Mouse (Mus musculus): ENCODE measurements around the gene Pcyt1a. TPM values are rescaled to one million over a fixed set of nuclear protein-coding genes. Genes with fewer than 3 reads are reported as not detected.

The Pcyt1a gene
- total and polyA plus RNA-seq, 3 experiments, result 50.2 to 104 (median 101) TPM

- TF ChIP-seq GATA1 (IDR thresholded peaks at IDR 0.05; ENCODE audit: borderline replicate concordance, low read length) (no peak), POLR2AphosphoS5 (IDR thresholded peaks at IDR 0.05; ENCODE audit: insufficient replicate concordance, low read depth, low read length) (no peak), GATA2 (IDR thresholded peaks at IDR 0.05; ENCODE audit: borderline replicate concordance, low read depth, low read length) (no peak), TAL1 (conservative IDR thresholded peaks at IDR 0.05; ENCODE audit: low read depth, low read length) (no peak), CTCF (IDR thresholded peaks at IDR 0.05; ENCODE audit: low read depth, low read length) (no peak)
- Histone ChIP-seq H3K36me3 (replicated peaks) (no peaks in the 10 kb centered on the region), H3K9me3 (replicated peaks) (peaks cover 3% of the 10 kb centered on the region; the same call in 1 of the 2 replicates), H3K27me3 (ENCODE audit: insufficient read depth, low read length) (no peaks in the 10 kb centered on the region), H3K4me1 (ENCODE audit: insufficient read depth, low read depth, low read length) (peaks cover 98% of the 10 kb centered on the region), H3K4me3 (ENCODE audit: low read depth, low read length) (no peak overlapping the region)
- no peak for ATAC-seq (ENCODE audit: extremely low read depth, insufficient number of reproducible peaks, low FRiP score, poor library complexity, severe bottlenecking)
- DNase-seq (ENCODE audit: low spot score), result no peak
These were observed 87.2 kb downstream of the Pcyt1a start for GRCm38 (mm10) chr16:32517785-32518481.

GRCm38 (mm10) chr16:32519656-32520371, 89.1 kb downstream of the Pcyt1a start:
- Histone ChIP-seq H3K4me1 (ENCODE audit: insufficient read depth, low read depth, low read length) (peaks cover 96% of the 10 kb centered on the region), H3K36me3 (replicated peaks) (no peaks in the 10 kb centered on the region), H3K27me3 (ENCODE audit: insufficient read depth, low read length) (no peaks in the 10 kb centered on the region), H3K9me3 (replicated peaks) (no peaks in the 10 kb centered on the region), H3K4me3 (ENCODE audit: low read depth, low read length) (peak overlapping the region; percentile 64; the same call in 1 of the 2 replicates)
- TF ChIP-seq CTCF (IDR thresholded peaks at IDR 0.05; ENCODE audit: low read depth, low read length) (no peak), POLR2AphosphoS5 (IDR thresholded peaks at IDR 0.05; ENCODE audit: insufficient replicate concordance, low read depth, low read length) (no peak), TAL1 (conservative IDR thresholded peaks at IDR 0.05; ENCODE audit: low read depth, low read length) (no peak), GATA2 (IDR thresholded peaks at IDR 0.05; ENCODE audit: borderline replicate concordance, low read depth, low read length) (no peak), GATA1 (IDR thresholded peaks at IDR 0.05; ENCODE audit: borderline replicate concordance, low read length) (no peak)
- ATAC-seq (ENCODE audit: extremely low read depth, insufficient number of reproducible peaks, low FRiP score, poor library complexity, severe bottlenecking), result no peak
- no peak for DNase-seq (ENCODE audit: low spot score)

DNA sequence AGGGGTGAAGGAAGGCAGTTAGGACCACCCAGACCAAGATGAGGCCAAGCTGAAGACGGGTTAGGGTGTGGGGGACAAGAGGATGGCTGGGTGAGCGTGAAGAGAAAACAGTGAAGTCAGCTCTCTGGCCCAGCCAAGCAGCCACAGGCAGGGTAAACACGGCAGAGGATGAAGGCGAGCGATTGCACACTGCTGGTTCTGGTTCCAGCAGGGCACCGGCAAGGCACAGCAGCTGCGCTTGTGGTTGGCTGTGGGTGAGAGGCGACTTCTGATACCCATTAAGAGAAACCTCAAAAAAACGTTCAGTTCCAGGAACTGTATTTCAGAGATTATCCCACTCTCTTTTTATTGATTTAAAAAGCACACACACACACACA, 89.6 kb downstream of the Pcyt1a start:
- H3K27me3 ChIP-seq (ENCODE audit: insufficient read depth, low read length), result no peaks in the 10 kb centered on the region
- peaks cover 93% of the 10 kb centered on the region for H3K4me1 ChIP-seq (ENCODE audit: insufficient read depth, low read depth, low read length)
- ATAC-seq (ENCODE audit: extremely low read depth, insufficient number of reproducible peaks, low FRiP score, poor library complexity, severe bottlenecking) (peak; percentile 57), DNase-seq (ENCODE audit: low spot score) (peak; percentile 57)
- no peaks in the 10 kb centered on the region for H3K9me3 ChIP-seq (replicated peaks)
- H3K4me3 ChIP-seq (ENCODE audit: low read depth, low read length), result peak overlapping the region; percentile 64; the same call in 1 of the 2 replicates
- TF ChIP-seq POLR2AphosphoS5 (IDR thresholded peaks at IDR 0.05; ENCODE audit: insufficient replicate concordance, low read depth, low read length) (no peak), CTCF (IDR thresholded peaks at IDR 0.05; ENCODE audit: low read depth, low read length) (no peak), TAL1 (conservative IDR thresholded peaks at IDR 0.05; ENCODE audit: low read depth, low read length) (peak; percentile 58)
- H3K36me3 ChIP-seq (replicated peaks), result no peaks in the 10 kb centered on the region

DNA sequence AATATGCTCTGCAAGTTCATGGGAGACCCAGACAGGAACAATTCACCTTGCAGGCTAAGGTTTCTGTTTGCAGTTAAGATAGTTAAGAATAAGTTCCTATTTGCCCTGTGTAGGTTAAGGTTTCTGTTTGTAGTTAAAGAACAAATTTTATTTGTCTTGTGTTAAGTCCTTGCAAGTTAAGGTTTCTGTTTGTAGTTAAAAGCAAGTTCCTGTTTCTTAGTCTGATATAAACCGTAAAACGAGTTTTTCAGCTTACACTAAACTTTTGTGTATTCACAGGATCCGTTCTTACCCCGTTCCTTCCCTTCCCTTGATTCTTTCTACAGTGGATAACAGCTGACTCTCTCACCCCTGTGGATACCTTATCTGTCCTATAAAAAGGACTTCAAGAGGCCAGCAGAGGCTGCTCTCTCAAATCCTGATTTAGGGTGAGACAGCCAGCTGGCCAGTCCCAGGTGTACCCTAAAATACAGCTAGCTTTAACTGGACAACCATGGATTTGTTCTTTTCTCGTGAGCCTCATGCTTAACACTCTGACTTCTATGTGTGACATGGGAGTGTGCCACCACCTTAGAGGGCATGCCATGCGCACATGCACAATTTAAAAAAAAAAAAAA, 92.0 kb downstream of the Pcyt1a start:
- Histone ChIP-seq H3K27me3 (ENCODE audit: insufficient read depth, low read length) (no peaks in the 10 kb centered on the region), H3K4me1 (ENCODE audit: insufficient read depth, low read depth, low read length) (peaks cover 86% of the 10 kb centered on the region), H3K4me3 (ENCODE audit: low read depth, low read length) (no peak overlapping the region), H3K36me3 (replicated peaks) (no peaks in the 10 kb centered on the region), H3K9me3 (replicated peaks) (no peaks in the 10 kb centered on the region)
- ATAC-seq (ENCODE audit: extremely low read depth, insufficient number of reproducible peaks, low FRiP score, poor library complexity, severe bottlenecking), result no peak
- DNase-seq (ENCODE audit: low spot score), result no peak
- TF ChIP-seq POLR2AphosphoS5 (IDR thresholded peaks at IDR 0.05; ENCODE audit: insufficient replicate concordance, low read depth, low read length) (no peak), TAL1 (conservative IDR thresholded peaks at IDR 0.05; ENCODE audit: low read depth, low read length) (no peak), CTCF (IDR thresholded peaks at IDR 0.05; ENCODE audit: low read depth, low read length) (no peak), GATA2 (IDR thresholded peaks at IDR 0.05; ENCODE audit: borderline replicate concordance, low read depth, low read length) (no peak), GATA1 (IDR thresholded peaks at IDR 0.05; ENCODE audit: borderline replicate concordance, low read length) (no peak)

- H3K4me3 ChIP-seq (ENCODE audit: low read depth, low read length), result no peak overlapping the region
- no peak for TF ChIP-seq CTCF (IDR thresholded peaks at IDR 0.05; ENCODE audit: low read depth, low read length)
- TF ChIP-seq POLR2AphosphoS5 (IDR thresholded peaks at IDR 0.05; ENCODE audit: insufficient replicate concordance, low read depth, low read length), result no peak
- TF ChIP-seq GATA2 (IDR thresholded peaks at IDR 0.05; ENCODE audit: borderline replicate concordance, low read depth, low read length), result no peak
- no peak for TF ChIP-seq TAL1 (conservative IDR thresholded peaks at IDR 0.05; ENCODE audit: low read depth, low read length)
- TF ChIP-seq GATA1 (IDR thresholded peaks at IDR 0.05; ENCODE audit: borderline replicate concordance, low read length), result no peak
- DNase-seq (ENCODE audit: low spot score), result no peak
- no peak for ATAC-seq (ENCODE audit: extremely low read depth, insufficient number of reproducible peaks, low FRiP score, poor library complexity, severe bottlenecking)
- no peaks in the 10 kb centered on the region for H3K27me3 ChIP-seq (ENCODE audit: insufficient read depth, low read length)
- H3K36me3 ChIP-seq (replicated peaks), result no peaks in the 10 kb centered on the region
- H3K4me1 ChIP-seq (ENCODE audit: insufficient read depth, low read depth, low read length), result peaks cover 76% of the 10 kb centered on the region
- no peaks in the 10 kb centered on the region for H3K9me3 ChIP-seq (replicated peaks)
These were observed 92.9 kb downstream of the Pcyt1a start for GRCm38 (mm10) chr16:32523462-32524243.

All from G1E (cell line).